Mouse (Mus musculus) heart, postnatal 0 days (tissue): Measurements from ENCODE around the gene Bglap. TPM values are rescaled to one million over a fixed set of nuclear protein-coding genes. Genes with fewer than 3 reads are reported as not detected.
A peak's percentile ranks its signal among the peaks of the same experiment; 100 is the strongest.

ENCODE experiments used
- ATAC-seq: fragments of 200-750 bp; cut with Nextera tagmentation; 2 replicates; pipeline ENCODE4 v1.8.0; 2017; ENCODE audit warnings: low read depth, moderate number of reproducible peaks, moderate library complexity; ENCODE audit not compliant: insufficient read depth
- DNase-seq: peaks from one replicate; pipeline ENCODE4 v3.0.0-alpha.2; 2016; ENCODE audit warnings: low spot score
- H3K27ac ChIP-seq: fragments of 300-500 bp; sonication (generic); 2 replicates; pipeline ENCODE4 v1.5.1; 2014; ENCODE audit warnings: low read depth, mild to moderate bottlenecking
- H3K27me3 ChIP-seq: fragments of 300-500 bp; sonication (generic); 2 replicates; pipeline ENCODE4 v1.6.1; 2014; ENCODE audit warnings: low read length, mixed read lengths; ENCODE audit not compliant: control insufficient read depth, insufficient read depth
- H3K36me3 ChIP-seq: fragments of 300-500 bp; sonication (generic); replicated peaks from 2 replicates; pipeline ENCODE4 v1.6.1; 2014; ENCODE audit warnings: low read length, mixed read lengths; ENCODE audit not compliant: control insufficient read depth, insufficient read depth
- H3K4me1 ChIP-seq: fragments of 300-500 bp; sonication (generic); 2 replicates; pipeline ENCODE4 v1.6.1; 2014; ENCODE audit warnings: antibody characterized with exemption; ENCODE audit not compliant: control insufficient read depth, insufficient read depth
- H3K4me2 ChIP-seq: fragments of 300-500 bp; sonication (generic); 2 replicates; pipeline ENCODE4 v1.6.1; 2014; ENCODE audit warnings: low read depth, mild to moderate bottlenecking, low read length, moderate library complexity
- H3K4me3 ChIP-seq: fragments of 300-500 bp; sonication (generic); 2 replicates; pipeline ENCODE4 v1.5.1; 2014; ENCODE audit warnings: low read depth, low read length
- H3K9ac ChIP-seq: fragments of 300-500 bp; sonication (generic); replicated peaks from 2 replicates; pipeline ENCODE4 v1.6.1; 2014; ENCODE audit warnings: low read depth, low read length, mixed read lengths
- H3K9me3 ChIP-seq: fragments of 300-500 bp; sonication (generic); replicated peaks from 2 replicates; pipeline ENCODE4 v1.6.1; 2016; ENCODE audit warnings: low read length; ENCODE audit not compliant: control insufficient read depth
- CTCF ChIP-seq: IDR thresholded peaks from 2 replicates; pipeline ENCODE4 v1.5.1; 2016; ENCODE audit warnings: antibody characterized with exemption, control low read depth, low read depth
- EP300 ChIP-seq: IDR thresholded peaks from 2 replicates; pipeline ENCODE4 v1.6.1; 2016; ENCODE audit warnings: antibody characterized with exemption, low read depth
- WGBS: fragments of 180-500 bp; shearing (Covaris S2); extraction: QIAGEN DNeasy Blood & Tissue Kit; methylation state at CpG from one replicate; pipeline ENCODE4 v1.1.7; 2014; 5-methylcytosine and 5-hydroxymethylcytosine counted together
- polyA plus RNA-seq: library from polyadenylated mRNA; unstranded; fragments of >200 nt; fragmentation: Nextera tagmentation; extraction: Ambion mirVana; gene quantifications from 2 replicates; pipeline ENCODE4 v1.2.1, GENCODE M21; 2015
- total RNA-seq: library from RNA; depleted of rRNA; stranded (reverse); fragments of >200 nt; gene quantifications from 2 replicates; pipeline ENCODE4 v1.2.3, GENCODE M21; 2014; ENCODE audit warnings: low replicate concordance

The Bglap gene
- total and polyA plus RNA-seq, 2 experiments from 2014 or later, result not detected

- H3K9me3 ChIP-seq, result no peaks in the 10 kb centered on the region
- no peak overlapping the region for H3K4me3 ChIP-seq
- H3K4me1 ChIP-seq, result no peaks in the 10 kb centered on the region
- H3K4me2 ChIP-seq, result no peak overlapping the region
- H3K9ac ChIP-seq, result no peak overlapping the region
- WGBS, result 83% methylated on average over 9 of the region's 9 CpGs
- H3K36me3 ChIP-seq, result peaks cover 100% of the 10 kb centered on the region
- DNase-seq (no peak), ATAC-seq (no peak)
- TF ChIP-seq EP300 (no peak), CTCF (no peak)
- no peaks in the 10 kb centered on the region for H3K27me3 ChIP-seq
- H3K27ac ChIP-seq, result no peak overlapping the region
Observed at GRCm38 (mm10) chr3:88352907-88353306, 31.4 kb downstream of the Bglap start.

- TF ChIP-seq EP300 (no peak), CTCF (no peak)
- Histone ChIP-seq H3K27ac (no peak overlapping the region), H3K27me3 (no peaks in the 10 kb centered on the region), H3K9ac (no peak overlapping the region), H3K4me2 (no peak overlapping the region), H3K9me3 (no peaks in the 10 kb centered on the region), H3K4me3 (no peak overlapping the region), H3K4me1 (no peaks in the 10 kb centered on the region), H3K36me3 (peaks cover 100% of the 10 kb centered on the region)
- no peak for ATAC-seq
- 65% methylated on average over 13 of the region's 13 CpGs for WGBS
- DNase-seq, result no peak
Observed at GRCm38 (mm10) chr3:88350732-88351131, 33.5 kb downstream of the Bglap start.

DNA sequence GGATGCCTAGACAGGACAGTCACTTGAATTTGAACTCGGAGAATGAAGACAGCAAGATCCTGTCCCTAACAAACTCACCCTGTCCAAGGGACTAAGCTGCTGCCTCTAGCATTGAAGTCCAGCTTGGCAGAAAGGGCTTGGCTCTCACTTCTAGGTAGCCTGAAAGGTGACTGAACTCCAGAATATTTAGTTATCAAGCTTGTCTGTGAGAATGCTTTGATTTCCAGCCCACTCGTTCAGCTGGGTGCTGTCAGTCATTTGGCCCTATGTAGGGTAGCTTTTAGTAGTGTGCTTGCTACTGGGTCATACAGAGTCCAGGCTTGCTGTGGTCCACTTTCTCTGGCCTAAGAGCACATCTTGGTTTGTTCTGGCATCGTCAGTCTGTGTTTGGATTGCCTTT is 45.3 kb downstream of the Bglap start:
- H3K9ac ChIP-seq, result no peak overlapping the region
- no peak for TF ChIP-seq CTCF
- no peak for TF ChIP-seq EP300
- no peaks in the 10 kb centered on the region for H3K9me3 ChIP-seq
- no peak for ATAC-seq
- no peaks in the 10 kb centered on the region for H3K27me3 ChIP-seq
- H3K4me2 ChIP-seq, result no peak overlapping the region
- H3K4me3 ChIP-seq, result no peak overlapping the region
- 62% methylated on average over 3 of the region's 3 CpGs for WGBS
- peaks cover 17% of the 10 kb centered on the region for H3K4me1 ChIP-seq
- H3K36me3 ChIP-seq, result peaks cover 29% of the 10 kb centered on the region
- peak overlapping the region; percentile 8; the same call in 1 of the 2 replicates for H3K27ac ChIP-seq
- DNase-seq, result no peak

DNA sequence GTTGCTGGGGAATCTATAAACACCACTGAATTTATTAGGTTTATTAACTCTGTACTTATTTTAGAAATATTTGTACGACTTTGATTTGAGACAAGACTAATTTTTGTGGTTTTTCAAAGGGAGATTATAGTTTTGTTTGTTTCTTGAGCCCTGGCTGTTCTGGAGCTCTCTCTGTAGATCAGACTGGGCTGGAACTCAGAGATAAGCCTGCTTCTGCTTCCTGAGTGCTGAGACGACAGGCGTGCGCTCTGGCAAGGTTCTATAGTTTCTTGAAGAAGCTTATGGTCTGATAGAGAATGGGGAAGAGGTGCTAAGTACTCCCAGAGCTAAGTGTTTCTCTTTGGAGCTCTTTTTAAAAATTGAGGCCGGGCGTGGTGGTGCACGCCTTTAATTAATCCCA is 45.9 kb downstream of the Bglap start:
- 78% methylated on average over 7 of the region's 7 CpGs for WGBS
- H3K27me3 ChIP-seq, result no peaks in the 10 kb centered on the region
- no peak overlapping the region for H3K9ac ChIP-seq
- no peak overlapping the region for H3K4me3 ChIP-seq
- peaks cover 22% of the 10 kb centered on the region for H3K36me3 ChIP-seq
- no peak for TF ChIP-seq CTCF
- TF ChIP-seq EP300, result no peak
- no peak overlapping the region for H3K27ac ChIP-seq
- H3K9me3 ChIP-seq, result no peaks in the 10 kb centered on the region
- peaks cover 17% of the 10 kb centered on the region for H3K4me1 ChIP-seq
- DNase-seq (no peak), ATAC-seq (no peak)
- H3K4me2 ChIP-seq, result no peak overlapping the region

DNA sequence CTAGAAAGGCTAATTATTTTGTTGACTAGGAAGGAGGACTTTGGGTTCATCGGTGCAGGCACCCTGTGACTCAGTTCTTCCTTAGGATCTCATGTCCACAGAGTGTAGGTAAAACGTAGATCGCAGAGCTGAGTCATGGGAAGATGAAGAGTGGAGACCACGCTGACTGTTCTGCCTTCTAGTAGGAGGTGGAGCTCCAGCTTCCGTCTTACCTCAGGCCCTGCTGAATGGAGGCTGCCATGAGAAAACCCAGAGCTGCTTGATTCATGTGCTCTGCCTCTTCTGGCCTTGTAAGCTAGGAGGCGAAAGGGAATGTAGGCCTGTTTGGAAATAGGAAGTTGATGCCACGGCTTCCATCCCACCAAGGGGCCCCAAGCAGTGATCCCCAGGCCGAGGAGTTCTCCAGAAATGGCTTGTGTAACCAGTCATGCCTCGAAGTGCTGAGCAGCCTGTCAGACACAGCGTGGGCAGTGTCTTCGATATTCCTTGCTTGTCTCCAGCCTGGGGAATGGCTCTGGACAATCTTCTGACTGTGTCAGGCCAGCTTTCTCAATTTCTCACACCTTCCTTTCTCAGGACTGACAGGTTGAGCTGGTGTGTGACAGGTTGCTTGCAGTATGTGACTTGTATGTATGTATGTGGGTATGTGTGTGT is 46.8 kb downstream of the Bglap start:
- no peak for TF ChIP-seq EP300
- TF ChIP-seq CTCF, result no peak

More for the DNA sequence above, 46.8 kb downstream of the Bglap start:
- Histone ChIP-seq H3K4me3 (peak overlapping the region; percentile 96), H3K9ac (peak overlapping the region; percentile 44), H3K4me2 (peak overlapping the region; percentile 86), H3K9me3 (no peaks in the 10 kb centered on the region), H3K36me3 (peaks cover 14% of the 10 kb centered on the region), H3K27me3 (no peaks in the 10 kb centered on the region), H3K27ac (peak overlapping the region; percentile 98), H3K4me1 (peaks cover 17% of the 10 kb centered on the region)
- 40% methylated on average over 11 of the region's 11 CpGs for WGBS
- ATAC-seq (no peak), DNase-seq (peak; percentile 8)
